Mouse (Mus musculus): Measurements from ENCODE around the gene Epb41l4b.

DNA sequence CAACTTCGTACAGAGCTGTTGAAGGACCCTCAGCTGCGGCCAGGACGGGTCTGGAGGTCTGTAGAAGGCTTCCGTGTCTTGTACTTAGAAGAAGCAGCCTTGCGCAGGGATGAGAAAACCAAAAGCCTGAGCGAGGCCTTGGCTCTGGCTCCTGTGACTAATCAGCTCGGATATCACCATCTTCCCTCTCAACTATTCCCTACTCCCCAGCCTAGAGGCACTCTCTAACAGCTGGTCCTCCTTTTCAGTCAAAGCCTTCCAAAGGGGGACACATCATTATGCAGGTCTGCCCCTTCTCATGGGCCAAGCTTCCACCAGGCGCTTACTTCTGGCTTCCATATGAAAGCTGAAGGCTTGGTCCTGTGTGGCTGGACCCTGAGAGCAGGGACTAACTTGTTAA, 139.4 kb downstream of the Epb41l4b start:
- TF ChIP-seq CTCF (IDR thresholded peaks at IDR 0.05; ENCODE audit: control insufficient read depth, insufficient read depth, insufficient replicate concordance, low read depth, low read length): no peak
- no peak for TF ChIP-seq POLR2A (IDR thresholded peaks at IDR 0.05; ENCODE audit: control insufficient read depth, low read depth, low read length)

Data from testis, adult 2 months (tissue).